Mouse (Mus musculus): ENCODE results near the gene Abcc4.

DNA sequence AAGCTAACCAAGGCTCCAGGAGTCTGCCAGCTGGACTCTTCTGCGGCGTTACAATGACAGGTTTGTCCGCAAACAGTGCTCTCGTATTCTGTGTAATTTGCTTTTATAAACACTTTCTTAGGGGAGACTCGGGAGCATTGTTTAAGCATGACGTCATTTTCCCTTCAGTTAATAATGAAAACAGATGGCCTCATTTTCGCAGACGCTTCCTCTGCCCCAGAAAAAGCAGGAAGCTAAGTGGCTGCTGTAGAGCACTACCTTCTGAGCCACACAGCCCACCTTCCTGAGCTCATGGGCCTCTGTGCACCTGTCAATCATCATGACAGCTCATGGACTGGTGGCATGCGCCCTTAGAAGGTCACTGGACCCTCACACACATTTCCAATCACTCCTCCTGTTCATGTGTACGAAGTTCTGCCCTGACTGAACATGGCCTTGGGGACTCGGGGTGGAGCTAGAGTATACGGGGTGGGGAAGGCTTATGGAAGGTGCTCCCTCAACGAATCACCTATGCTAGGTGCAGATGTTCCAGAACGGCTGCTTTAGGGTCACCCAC is 199.3 kb downstream of the Abcc4 start:
- no peak for TF ChIP-seq GATA1 (IDR thresholded peaks at IDR 0.05; ENCODE audit: low read length)
- no peak for TF ChIP-seq TAL1 (IDR thresholded peaks at IDR 0.05; ENCODE audit: low read length)

All from erythroblast, embryonic 14.5 days (primary cell).